Comparison of ENCODE assay signal across 8 mouse cellular contexts in genomic region chr7:102255954-102256353, GRCm38 (mm10). TPM values are rescaled to one million over a fixed set of nuclear protein-coding genes. Genes with fewer than 3 reads are reported as not detected.
DNase-seq lines count a peak whose midpoint lies in the region; ATAC-seq and TF ChIP-seq lines count a peak whose summit lies in the region.

TSS of gene Rhog (minus strand) at chr7:102256054.

- H3K27ac ChIP-seq in kidney, adult 2 months (ENCODE audit: insufficient read depth, low read depth, low read length), result no peak within 1 kb of the TSS

- TF ChIP-seq CTCF in kidney, adult 2 months (conservative IDR thresholded peaks at IDR 0.05; ENCODE audit: insufficient read depth, insufficient read length, low read depth, low read length), result no peak

- TF ChIP-seq POLR2A in kidney, adult 2 months (IDR thresholded peaks at IDR 0.05; ENCODE audit: low read depth, low read length), result no peak

- no peaks in the 10 kb centered on the region for H3K27me3 ChIP-seq in kidney, adult 2 months (replicated peaks; ENCODE audit: control insufficient read depth, insufficient read depth, low read length)
- H3K27me3 ChIP-seq in megakaryocyte, embryonic 14.5 days (replicated peaks), result no peaks in the 10 kb centered on the region

- DNase-seq in kidney, adult 2 months, result no peak
- DNase-seq in kidney, adult 9 months, result no peak
- DNase-seq in adrenal gland, postnatal 14 days, result no peak
- no peak for DNase-seq in gastrocnemius, postnatal 25 days
- no peak for DNase-seq in spleen, postnatal 10 days (ENCODE audit: low spot score in 2 of 2)
- DNase-seq in frontal cortex, postnatal 10 days (ENCODE audit: low spot score in 2 of 2), result no peak

- H3K4me3 ChIP-seq in kidney, adult 2 months (ENCODE audit: insufficient read depth, low read depth, low read length), result no peak within 1 kb of the TSS
- H3K4me3 ChIP-seq in megakaryocyte, embryonic 14.5 days (replicated peaks), result no peak within 1 kb of the TSS

- H3K36me3 ChIP-seq in kidney, adult 2 months (ENCODE audit: control insufficient read depth, insufficient read depth, low read length), result no peaks in the 10 kb centered on the region
- no peaks in the 10 kb centered on the region for H3K36me3 ChIP-seq in megakaryocyte, embryonic 14.5 days (replicated peaks; ENCODE audit: low read length)

- peaks cover 2% of the 10 kb centered on the region; the same call in 1 of the 2 replicates for H3K4me1 ChIP-seq in kidney, adult 2 months (ENCODE audit: control insufficient read depth, insufficient read depth, low read length)
- H3K4me1 ChIP-seq in megakaryocyte, embryonic 14.5 days, result peaks cover 43% of the 10 kb centered on the region

- WGBS in kidney, adult 2 months, result 90% methylated on average over 3 of the region's 3 CpGs

- no peaks in the 10 kb centered on the region for H3K9me3 ChIP-seq in megakaryocyte, embryonic 14.5 days

- no peak for ATAC-seq in inflammation-experienced regulatory T-cells, adult 6 months

RNA-seq across cellular contexts. Expression of gene Rhog, which starts in this region (rescaled TPM):
- polyA plus RNA-seq in kidney, adult 2 months (2012; rRNA removed), result 39.2 and 52.3 TPM in 2 replicates
- total RNA-seq in adrenal gland, postnatal 14 days (2021), result 53.6 and 63.5 TPM in 2 replicates
- 10 to 100 TPM; 14.6 to 15.5 TPM for total RNA-seq in gastrocnemius, postnatal 25 days (2021)
- 100 to 1,000 TPM; 135 to 199 (median 174) TPM for polyA plus RNA-seq in inflammation-experienced regulatory T-cells, adult 6 months (2017; shearing (Covaris generic))
- polyA plus RNA-seq in megakaryocyte, embryonic 14.5 days (2012; ENCODE audit: insufficient read depth, low replicate concordance), result 210 and 238 TPM in 2 replicates
